Mouse (Mus musculus) layer of hippocampus, postnatal 10 days (tissue): ENCODE measurements around the gene Xndc1. TPM values are rescaled to one million over a fixed set of nuclear protein-coding genes. Genes with fewer than 3 reads are reported as not detected.
"Not testable (repeated sequence)": the region's sequence is repeated elsewhere in the genome, so short reads cannot be mapped to it uniquely, and the experiment has no call there.

ENCODE experiments used
- DNase-seq, 2 experiments: peaks; one replicate each; pipeline ENCODE4 v3.0.0; 2021; ENCODE audit warnings: low spot score in 2 of 2
- long read RNA-seq: library from polyadenylated mRNA; stranded (forward); transcript quantifications from one replicate; pipeline ENCODE4 v2.0.0, GENCODE M21; 2023
- total RNA-seq, 2 experiments: library from RNA; stranded (reverse); gene quantifications; 2 replicates each; pipeline ENCODE4 v1.2.3; 2021

Xndc1 gene
- total RNA-seq, result 10 to 100 TPM; 23.2 to 23.6 TPM
- long read RNA-seq, partial matches to known transcripts, result 0 of 2 reads
- long read RNA-seq, other reads (novel, unspliced or antisense), result 2 of 2 reads

DNA sequence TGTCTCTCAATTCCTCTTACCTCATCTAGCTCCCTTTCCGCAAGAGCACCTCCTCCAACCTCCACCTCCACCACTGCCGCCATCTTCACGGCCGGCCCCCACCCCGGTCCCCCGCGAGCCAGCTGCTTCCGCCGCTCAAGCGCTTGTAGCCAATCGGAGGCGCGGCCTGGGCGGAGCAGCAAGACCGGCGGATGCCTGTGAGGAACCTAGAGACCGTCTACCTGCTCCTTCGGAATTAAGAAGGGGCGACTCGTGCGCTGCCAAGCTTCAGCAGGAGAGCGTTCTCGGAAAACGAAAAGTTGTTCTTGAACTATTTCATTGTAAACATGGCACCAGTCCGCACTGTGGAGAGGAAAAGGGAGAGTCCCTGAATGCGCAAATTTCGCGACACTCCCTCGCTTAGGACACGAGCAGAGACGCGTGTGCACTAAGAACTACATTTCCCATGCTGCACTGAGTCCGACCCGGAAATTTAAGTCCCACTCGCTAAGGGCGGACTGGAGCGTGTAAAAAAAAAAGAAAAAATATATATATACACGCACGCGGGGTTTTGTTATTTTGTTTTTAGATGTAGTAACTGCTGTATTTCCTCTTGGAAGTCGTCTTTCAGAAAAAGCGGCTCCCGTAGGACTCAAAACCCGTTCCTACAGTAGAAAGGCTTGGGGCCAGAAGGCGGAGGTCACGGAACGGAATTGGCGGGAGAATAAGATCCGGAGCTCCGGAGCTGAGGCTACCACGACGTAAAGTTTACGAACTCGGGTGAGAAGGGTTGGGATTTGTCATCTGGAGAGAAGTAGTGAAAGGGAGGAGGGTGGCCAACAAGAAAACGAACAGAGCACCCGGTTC is at the start of gene Xndc1, which contains the start of the genes Rnf121 and Xntrpc:
TSS of gene Xndc1 (plus strand) at position 466 of the 846 bp plus-strand sequence.
TSS of gene Rnf121 (minus strand) at position 424 of the 846 bp plus-strand sequence.
TSS of gene Xntrpc (plus strand) at position 668 of the 846 bp plus-strand sequence.
- DNase-seq, result peak; percentile 91 to 94

DNA sequence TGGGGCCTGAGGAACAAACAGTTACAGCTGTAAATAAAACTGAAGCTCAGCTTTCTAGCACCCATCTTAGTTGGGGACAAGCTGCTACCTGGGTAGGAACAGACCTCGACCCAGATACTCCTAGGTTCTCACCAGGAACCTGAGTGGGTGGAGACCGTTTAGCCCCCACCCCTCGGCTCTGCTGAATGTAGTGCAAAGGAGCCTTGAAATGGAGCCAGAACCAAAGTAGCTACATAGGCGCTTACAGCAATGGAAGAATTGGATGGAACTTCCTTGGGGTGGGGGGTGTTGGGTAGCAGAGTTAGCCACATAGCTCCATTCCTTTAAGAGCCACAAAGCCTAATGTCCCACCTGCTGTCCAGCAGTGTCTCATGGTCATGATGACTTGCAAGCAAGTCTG is 48.4 kb upstream of the Xndc1 start:
- no peak for DNase-seq

GRCm38 (mm10) chr7:102017452-102017851 is 47.9 kb upstream of the Xndc1 start:
- no peak for DNase-seq

GRCm38 (mm10) chr7:102018034-102018433 is 47.3 kb upstream of the Xndc1 start:
- DNase-seq, result no peak

DNA sequence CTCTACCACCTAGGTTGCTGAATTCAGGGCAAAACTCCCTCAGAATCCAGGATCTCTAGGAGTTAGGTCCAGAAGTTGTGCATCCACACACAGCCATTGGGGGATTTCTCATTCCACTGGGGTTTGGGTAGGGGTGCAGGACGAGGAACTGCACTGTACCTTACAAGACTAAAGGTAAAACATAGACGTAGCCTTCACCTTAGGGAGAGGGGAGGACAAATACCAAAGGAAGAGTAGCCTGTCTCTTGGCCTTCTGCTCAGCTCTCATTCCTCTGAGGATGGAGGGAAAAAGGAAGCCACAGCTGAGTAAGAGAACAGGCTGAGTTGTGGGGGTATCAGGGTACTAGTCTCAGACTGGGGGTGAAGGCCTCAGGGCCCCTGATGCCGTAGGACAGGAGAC is 46.7 kb upstream of the Xndc1 start, which contains the start of gene Il18bp:
TSS of gene Il18bp (minus strand) at position 101 of the 400 bp plus-strand sequence.
- no peak for DNase-seq

DNA sequence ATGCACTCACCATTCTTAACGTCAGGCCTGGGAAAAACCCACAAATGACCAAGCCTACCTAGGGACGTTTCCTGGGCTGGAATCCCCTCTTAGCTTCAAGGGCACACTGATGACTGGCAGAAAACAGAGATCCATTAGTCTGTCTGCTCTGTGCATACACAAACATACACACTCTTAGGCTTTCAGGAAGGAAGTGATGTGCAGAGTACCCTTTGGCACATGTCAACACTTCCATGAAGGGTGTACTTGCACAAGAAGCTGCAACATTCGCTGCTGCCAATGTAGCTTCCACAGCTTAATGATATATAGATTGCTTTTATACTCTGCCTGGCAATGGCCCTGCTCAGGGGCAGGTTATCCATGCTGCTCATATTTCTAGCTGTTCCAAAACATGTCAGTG is 45.9 kb upstream of the Xndc1 start:
- DNase-seq, result no peak

- not testable (repeated sequence) for DNase-seq
Observed at GRCm38 (mm10) chr7:102020934-102021333, 44.4 kb upstream of the Xndc1 start.

- DNase-seq, result no peak
Observed at GRCm38 (mm10) chr7:102023821-102024220, 41.5 kb upstream of the Xndc1 start.

- no peak for DNase-seq
Observed at GRCm38 (mm10) chr7:102025187-102026119, 39.9 kb upstream of the Xndc1 start.

GRCm38 (mm10) chr7:102034904-102035303 is 30.4 kb upstream of the Xndc1 start:
- no peak for DNase-seq

GRCm38 (mm10) chr7:102035534-102035933 is 29.8 kb upstream of the Xndc1 start:
- DNase-seq, result no peak

GRCm38 (mm10) chr7:102037318-102037717 is 28.0 kb upstream of the Xndc1 start:
- DNase-seq, result no peak

DNA sequence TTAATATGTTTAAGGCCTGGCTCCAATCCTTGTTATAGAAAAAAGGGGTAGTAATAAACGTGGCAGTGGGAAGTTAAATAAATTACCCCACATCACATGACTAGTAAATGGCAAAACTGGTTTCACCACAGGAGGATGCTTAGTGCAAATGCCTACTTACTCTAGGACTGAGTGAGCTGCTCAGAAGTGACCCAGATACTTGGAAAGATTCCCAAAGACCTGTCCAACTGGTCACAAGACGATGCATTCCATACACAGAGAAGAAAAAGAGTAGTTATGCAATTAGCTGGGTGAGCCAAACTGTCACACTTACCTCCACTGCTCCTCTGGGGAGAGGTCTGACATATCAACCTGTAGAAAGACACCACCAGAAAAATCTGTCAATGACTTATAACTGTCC is 23.0 kb upstream of the Xndc1 start:
- no peak for DNase-seq

DNA sequence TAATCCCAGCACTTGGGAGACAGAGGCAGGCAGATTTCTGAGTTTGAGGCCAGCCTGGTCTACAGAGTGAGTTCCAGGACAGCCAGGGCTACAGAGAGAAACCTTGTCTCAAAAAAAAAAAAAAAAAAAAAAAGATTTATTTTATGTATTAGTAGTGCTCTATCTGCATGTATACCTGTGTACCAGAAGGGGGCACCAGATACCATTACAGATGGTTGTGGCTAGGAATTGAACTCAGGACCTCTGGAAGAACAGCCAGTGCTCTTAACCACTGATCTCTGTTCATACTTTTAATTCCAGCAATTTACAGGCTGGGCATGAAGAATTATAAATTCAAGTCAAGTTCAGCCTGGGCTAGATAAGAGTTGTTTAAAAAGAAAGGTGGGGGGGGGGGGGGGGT is 16.8 kb upstream of the Xndc1 start:
- not testable (repeated sequence) for DNase-seq

DNA sequence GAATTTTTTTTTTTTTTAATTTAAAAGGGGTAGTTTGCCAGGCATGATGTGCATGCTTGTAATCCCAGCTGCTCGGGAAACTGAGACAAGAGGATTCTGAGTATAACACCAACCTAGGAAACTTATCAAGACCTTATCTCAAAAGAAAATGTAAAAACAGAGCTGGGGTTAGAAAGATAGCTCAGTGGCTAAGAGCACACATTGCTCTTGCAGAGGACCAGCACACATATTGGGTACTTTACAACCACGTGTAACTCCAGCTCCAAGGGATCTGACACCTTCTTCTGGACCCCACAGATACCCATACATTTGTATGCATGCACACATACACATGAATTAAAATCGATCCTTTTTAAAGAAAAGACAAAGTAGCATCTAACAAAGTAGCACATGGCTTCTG is 4.0 kb upstream of the Xndc1 start:
- no peak for DNase-seq

DNA sequence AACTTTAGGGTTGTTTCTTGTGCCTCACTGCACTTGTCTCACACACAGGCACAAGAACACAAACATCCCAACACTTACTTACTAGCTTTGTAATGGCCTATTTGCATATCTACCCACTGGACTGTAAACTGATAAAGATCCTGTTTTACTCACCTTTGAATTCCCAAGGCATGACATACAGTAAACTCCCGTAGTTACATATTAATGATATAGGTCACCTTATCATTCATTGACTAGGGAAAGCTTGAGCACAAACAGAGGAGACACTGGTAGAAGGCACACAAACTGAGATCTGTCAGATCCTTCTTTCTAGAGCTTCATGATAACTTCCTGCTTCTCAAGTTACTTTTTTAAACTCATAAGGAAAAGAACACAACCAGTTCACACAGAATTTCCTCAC is 3.1 kb upstream of the Xndc1 start:
- no peak for DNase-seq

GRCm38 (mm10) chr7:102063891-102064290 is 1.4 kb upstream of the Xndc1 start:
- DNase-seq, result no peak

- no peak for DNase-seq
Observed at GRCm38 (mm10) chr7:102064655-102065045, 661 bp upstream of the Xndc1 start.

- no peak for DNase-seq
Observed at GRCm38 (mm10) chr7:102066363-102066762, 1.1 kb downstream of the Xndc1 start.

GRCm38 (mm10) chr7:102076714-102077296 is 11.5 kb downstream of the Xndc1 start:
- no peak for DNase-seq

- peak; percentile 46 to 48 for DNase-seq
Observed at GRCm38 (mm10) chr7:102078517-102078916, 13.2 kb downstream of the Xndc1 start.
